Mouse (Mus musculus) MEL-GATA-1-ER (cell line): ENCODE results near the gene Arhgap42.

Experiments
- DNase-seq: peaks from one replicate; pipeline ENCODE4 v3.0.0-alpha.2; 2012; ENCODE audit warnings: low read depth; ENCODE audit errors: extremely low read depth

Arhgap42 gene

GRCm38 (mm10) chr9:9238438-9239391, at the start of gene Arhgap42:
Gene Arhgap42, minus strand, starts transcription at chr9:9239101.
- DNase-seq = no peak

GRCm38 (mm10) chr9:9288140-9288539, 49.2 kb upstream of the Arhgap42 start:
- no peak for DNase-seq

- no peak for DNase-seq
These were observed 30.4 kb upstream of the Arhgap42 start for GRCm38 (mm10) chr9:9269305-9269704.

GRCm38 (mm10) chr9:9267606-9268601, 29.0 kb upstream of the Arhgap42 start:
- no peak for DNase-seq

- DNase-seq = no peak
These were observed 24.6 kb upstream of the Arhgap42 start for GRCm38 (mm10) chr9:9263543-9263942.

- no peak for DNase-seq
These were observed 23.6 kb upstream of the Arhgap42 start for GRCm38 (mm10) chr9:9262479-9262878.

- DNase-seq = no peak
These were observed 15.9 kb upstream of the Arhgap42 start for GRCm38 (mm10) chr9:9254764-9255163.

- DNase-seq = no peak
These were observed 9.6 kb upstream of the Arhgap42 start for GRCm38 (mm10) chr9:9248529-9248928.

GRCm38 (mm10) chr9:9245994-9246393, 7.1 kb upstream of the Arhgap42 start:
- DNase-seq = no peak

- DNase-seq = no peak
These were observed 4.9 kb upstream of the Arhgap42 start for GRCm38 (mm10) chr9:9243834-9244233.

- DNase-seq = no peak
These were observed 2.4 kb upstream of the Arhgap42 start for GRCm38 (mm10) chr9:9241202-9241795.

GRCm38 (mm10) chr9:9237511-9237910, 1.4 kb downstream of the Arhgap42 start:
- DNase-seq = no peak

- DNase-seq = no peak
These were observed 9.2 kb downstream of the Arhgap42 start for GRCm38 (mm10) chr9:9229662-9230061.

GRCm38 (mm10) chr9:9224837-9225236, 14.1 kb downstream of the Arhgap42 start:
- DNase-seq = no peak

GRCm38 (mm10) chr9:9223384-9223783, 15.5 kb downstream of the Arhgap42 start:
- DNase-seq = no peak

- DNase-seq = no peak
These were observed 16.9 kb downstream of the Arhgap42 start for GRCm38 (mm10) chr9:9221950-9222486.

GRCm38 (mm10) chr9:9221185-9221584, 17.7 kb downstream of the Arhgap42 start:
- no peak for DNase-seq

- no peak for DNase-seq
These were observed 20.6 kb downstream of the Arhgap42 start for GRCm38 (mm10) chr9:9218301-9218700.

- DNase-seq = no peak
These were observed 24.1 kb downstream of the Arhgap42 start for GRCm38 (mm10) chr9:9214849-9215248.

GRCm38 (mm10) chr9:9214296-9214695, 24.6 kb downstream of the Arhgap42 start:
- DNase-seq = no peak
